Mouse (Mus musculus) liver, adult 2 months (tissue): ENCODE results near the gene Kif2a. TPM values are rescaled to one million over a fixed set of nuclear protein-coding genes. Genes with fewer than 3 reads are reported as not detected.
"Not testable (repeated sequence)": the region's sequence is repeated elsewhere in the genome, so short reads cannot be mapped to it uniquely, and the experiment has no call there.

ENCODE experiments used
- DNase-seq: peaks from one replicate; pipeline ENCODE4 v3.0.0-alpha.2; 2011; ENCODE audit warnings: low read depth, low spot score; ENCODE audit errors: extremely low read depth
- H3K27ac ChIP-seq: fragments of 200-500 bp; replicated peaks from 2 replicates; pipeline ENCODE4 v1.5.1; 2012; ENCODE audit warnings: low read depth, mild to moderate bottlenecking, control low read depth, inconsistent platforms, low read length; ENCODE audit not compliant: insufficient read depth
- H3K27me3 ChIP-seq: fragments of 200-500 bp; 2 replicates; pipeline ENCODE4 v1.6.1; 2012; ENCODE audit warnings: mild to moderate bottlenecking, moderate library complexity, low read length, inconsistent platforms; ENCODE audit not compliant: control insufficient read depth, insufficient read depth
- H3K36me3 ChIP-seq: fragments of 200-500 bp; 2 replicates; pipeline ENCODE4 v1.6.1; 2012; ENCODE audit warnings: low read length, inconsistent platforms; ENCODE audit not compliant: control insufficient read depth, insufficient read depth
- H3K4me1 ChIP-seq: fragments of 200-500 bp; 2 replicates; pipeline ENCODE4 v1.6.1; 2011; ENCODE audit warnings: low read length; ENCODE audit not compliant: control insufficient read depth, insufficient read depth
- H3K4me3 ChIP-seq: fragments of 200-500 bp; 2 replicates; pipeline ENCODE4 v1.5.1; 2011; ENCODE audit warnings: low read depth, mild to moderate bottlenecking, control low read depth, low read length, moderate library complexity; ENCODE audit not compliant: insufficient read depth
- H3K79me2 ChIP-seq: fragments of 200-500 bp; 2 replicates; pipeline ENCODE4 v1.6.1; 2012; ENCODE audit warnings: inconsistent platforms, mild to moderate bottlenecking, low read length, moderate library complexity; ENCODE audit not compliant: control insufficient read depth, insufficient read depth
- H3K9ac ChIP-seq: fragments of 200-500 bp; 2 replicates; pipeline ENCODE4 v1.6.1; 2012; ENCODE audit warnings: low read depth, mild to moderate bottlenecking, control low read depth, inconsistent platforms, low read length
- CTCF ChIP-seq: fragments of 200-500 bp; IDR thresholded peaks from 2 replicates; pipeline ENCODE4 v1.5.1; 2011; ENCODE audit warnings: low read depth, low read length, control low read depth
- POLR2A ChIP-seq: fragments of 200-500 bp; IDR thresholded peaks from 2 replicates; pipeline ENCODE4 v1.6.1; 2011; ENCODE audit warnings: low read length, control low read depth; ENCODE audit not compliant: insufficient read depth; ENCODE audit errors: extremely low read depth
- WGBS: fragments of 180-500 bp; shearing (Covaris S2); methylation state at CpG from one replicate; pipeline ENCODE4 v1.1.7; 2018; 5-methylcytosine and 5-hydroxymethylcytosine counted together
- polyA plus RNA-seq: library from polyadenylated mRNA; depleted of rRNA; stranded (reverse); fragments of >200 nt; gene quantifications from 2 replicates; pipeline ENCODE4 v1.2.3, GENCODE M21; 2012
- total RNA-seq: library from RNA; depleted of rRNA; stranded (reverse); fragments of >200 nt; gene quantifications from 2 replicates; pipeline ENCODE4 v1.2.3, GENCODE M21; 2014

Gene Kif2a
- total and polyA plus RNA-seq, 2 experiments = 0.42 to 5.3 TPM

DNA sequence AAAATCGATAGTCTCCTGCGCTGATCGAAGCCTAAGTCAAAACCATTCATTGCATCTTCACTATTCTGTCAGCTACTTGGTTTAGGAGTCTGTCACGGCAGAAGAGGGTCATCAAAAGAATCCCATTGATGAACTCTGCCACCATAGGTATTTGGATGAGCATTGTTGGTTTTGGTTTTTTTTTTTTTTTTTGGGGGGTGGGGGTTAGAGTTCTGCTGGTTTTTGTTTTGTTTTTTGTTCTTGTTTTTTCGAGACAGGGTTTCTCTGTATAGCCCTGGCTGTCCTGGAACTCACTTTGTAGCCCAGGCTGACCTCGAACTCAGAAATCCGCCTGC lies 84.8 kb downstream of the Kif2a start:
- TF ChIP-seq CTCF = no peak
- TF ChIP-seq POLR2A = no peak
- H3K36me3 ChIP-seq = no peaks in the 10 kb centered on the region
- H3K9ac ChIP-seq = no peak overlapping the region
- H3K79me2 ChIP-seq = peaks cover 10% of the 10 kb centered on the region; the same call in 1 of the 2 replicates
- H3K27me3 ChIP-seq = no peaks in the 10 kb centered on the region
- H3K4me1 ChIP-seq = no peaks in the 10 kb centered on the region
- peak overlapping the region; percentile 77 for H3K4me3 ChIP-seq
- DNase-seq = no peak
- H3K27ac ChIP-seq = no peak overlapping the region
- WGBS = 26% methylated on average over 7 of the region's 7 CpGs

DNA sequence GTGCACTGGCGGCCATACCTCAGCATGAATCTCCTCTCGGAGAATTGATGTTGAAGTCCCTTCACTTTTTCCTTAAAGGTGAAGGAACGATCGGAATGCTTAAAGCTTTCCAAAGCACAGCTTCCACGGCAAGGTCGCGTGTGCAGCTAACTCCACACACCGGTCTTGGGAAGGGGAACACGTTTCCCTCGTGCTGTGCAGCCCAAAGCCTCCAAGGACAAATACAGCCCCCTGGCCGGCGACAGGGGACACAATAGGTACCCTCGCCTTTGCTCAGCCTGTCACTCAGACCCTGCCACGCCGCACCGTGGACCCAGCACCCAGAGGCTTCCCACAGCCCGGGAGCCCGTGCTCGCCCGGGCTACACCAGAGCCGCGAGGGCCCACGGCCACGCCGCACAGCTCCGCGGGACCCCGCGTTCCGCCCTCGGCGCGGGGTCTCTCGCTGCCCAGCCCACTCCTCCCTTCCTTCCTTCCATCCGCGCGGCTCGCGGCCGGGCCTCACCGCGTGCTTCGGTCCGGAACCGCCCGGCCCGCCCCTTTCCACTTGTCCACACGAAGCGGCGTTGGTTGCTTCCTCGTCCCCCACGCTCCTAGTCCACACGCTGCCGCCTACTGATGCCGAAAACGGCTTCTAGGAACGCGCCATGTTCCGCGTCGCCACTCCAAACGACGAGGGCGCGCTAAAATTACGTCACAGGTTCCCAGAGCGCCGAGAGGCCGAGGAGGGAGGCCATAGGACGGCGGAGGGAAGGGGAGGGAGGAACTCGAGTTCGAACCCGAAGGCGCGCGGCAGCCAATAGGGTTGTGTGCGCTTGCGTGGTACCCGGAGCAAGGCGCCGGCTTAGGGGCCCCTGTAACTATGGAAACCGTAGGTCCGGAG lies 85.4 kb downstream of the Kif2a start, which contains the start of gene Ipo11:
Gene Ipo11, minus strand, starts transcription at position 703 of the 882 bp plus-strand sequence.
- 0 out of 2 replicates have a peak, but pooled peaks have one; percentile 8 for TF ChIP-seq POLR2A
- no peak for TF ChIP-seq CTCF
- H3K79me2 ChIP-seq = peaks cover 10% of the 10 kb centered on the region; the same call in 1 of the 2 replicates
- under 1% methylated on average over 83 of the region's 84 CpGs for WGBS
- peak within 1 kb of the TSS; percentile 77 for H3K4me3 ChIP-seq
- H3K27ac ChIP-seq = no peak within 1 kb of the TSS
- no peaks in the 10 kb centered on the region for H3K36me3 ChIP-seq
- peak within 1 kb of the TSS; percentile 73 for H3K9ac ChIP-seq
- peak; percentile 84 for DNase-seq
- no peaks in the 10 kb centered on the region for H3K4me1 ChIP-seq
- H3K27me3 ChIP-seq = no peaks in the 10 kb centered on the region

DNA sequence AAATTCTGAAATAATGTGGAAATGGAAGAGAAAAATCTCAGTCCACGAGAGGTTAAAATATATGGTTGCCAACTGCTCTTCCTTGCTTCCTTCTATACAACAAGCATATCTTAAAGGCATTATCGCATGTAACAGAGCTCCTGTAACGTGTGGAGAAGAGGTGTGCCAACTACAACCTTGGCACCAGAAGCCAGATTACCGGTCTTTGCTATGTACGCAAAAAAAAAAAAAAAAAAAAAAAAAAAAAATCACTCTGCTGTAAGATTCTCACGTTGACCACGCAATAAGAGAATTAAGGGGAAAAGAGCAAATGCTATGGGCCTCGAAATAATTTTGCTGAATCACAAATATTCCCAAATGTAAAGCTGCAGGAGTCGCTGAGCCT lies 86.1 kb downstream of the Kif2a start:
- TF ChIP-seq CTCF (no peak), POLR2A (no peak)
- H3K9ac ChIP-seq = peak overlapping the region; percentile 73; the same call in 1 of the 2 replicates
- H3K27me3 ChIP-seq = no peaks in the 10 kb centered on the region
- 3% methylated on average over 9 of the region's 9 CpGs for WGBS
- H3K27ac ChIP-seq = no peak overlapping the region
- H3K36me3 ChIP-seq = no peaks in the 10 kb centered on the region
- DNase-seq = no peak
- peaks cover 10% of the 10 kb centered on the region; the same call in 1 of the 2 replicates for H3K79me2 ChIP-seq
- H3K4me3 ChIP-seq = peak overlapping the region; percentile 77
- no peaks in the 10 kb centered on the region for H3K4me1 ChIP-seq

DNA sequence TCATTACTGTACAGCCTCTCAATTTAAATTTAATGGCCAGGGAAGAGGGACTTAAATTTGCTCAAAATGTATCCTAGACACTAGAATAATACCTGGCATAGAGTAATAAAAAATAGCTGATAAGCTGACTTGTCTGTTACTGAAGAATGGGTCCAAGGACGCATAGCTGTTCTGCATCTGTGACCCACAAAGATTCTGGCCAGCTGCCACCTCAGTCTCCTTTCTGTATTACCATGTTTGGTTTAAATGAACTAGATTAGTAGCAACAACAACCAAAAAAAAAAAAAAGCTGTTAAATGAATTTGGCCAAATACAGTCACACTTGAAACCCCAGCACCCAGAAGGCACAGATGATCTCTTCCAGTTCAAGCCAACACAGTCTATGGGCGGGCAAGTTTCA lies 92.7 kb downstream of the Kif2a start:
- TF ChIP-seq POLR2A = no peak
- TF ChIP-seq CTCF = no peak
- Histone ChIP-seq H3K4me1 (no peaks in the 10 kb centered on the region), H3K9ac (no peak overlapping the region), H3K36me3 (peaks cover 4% of the 10 kb centered on the region; the same call in 1 of the 2 replicates), H3K27me3 (no peaks in the 10 kb centered on the region), H3K79me2 (no peaks in the 10 kb centered on the region; the same call in 1 of the 2 replicates), H3K4me3 (no peak overlapping the region), H3K27ac (no peak overlapping the region)
- WGBS = 66% methylated on average over 2 of the region's 2 CpGs
- no peak for DNase-seq

DNA sequence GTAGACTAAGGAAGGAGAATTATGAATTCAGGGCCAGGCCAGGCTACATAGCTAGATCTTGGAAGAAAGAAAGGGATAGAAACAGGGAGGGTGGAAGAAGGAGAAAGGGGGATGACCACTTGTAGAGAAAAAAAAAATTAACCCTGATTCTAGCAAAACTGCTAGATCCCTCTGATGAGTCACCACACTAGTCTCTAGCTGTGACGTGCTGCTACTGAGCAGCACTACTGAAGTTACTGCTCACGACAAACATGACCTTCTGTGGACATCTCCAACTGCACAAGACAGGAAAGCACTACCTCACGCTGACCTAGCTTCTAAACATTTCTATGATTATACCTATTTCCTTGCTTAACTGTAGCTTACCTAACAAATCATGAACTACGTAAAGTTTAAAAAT lies 93.6 kb downstream of the Kif2a start:
- H3K27ac ChIP-seq = no peak overlapping the region
- H3K27me3 ChIP-seq = no peaks in the 10 kb centered on the region
- H3K79me2 ChIP-seq = no peaks in the 10 kb centered on the region; the same call in 1 of the 2 replicates
- H3K4me3 ChIP-seq = no peak overlapping the region
- TF ChIP-seq CTCF (no peak), POLR2A (no peak)
- WGBS = 81% methylated on average over 4 of the region's 4 CpGs
- H3K4me1 ChIP-seq = no peaks in the 10 kb centered on the region
- H3K9ac ChIP-seq = no peak overlapping the region
- DNase-seq = no peak
- H3K36me3 ChIP-seq = peaks cover 6% of the 10 kb centered on the region; the same call in 1 of the 2 replicates

DNA sequence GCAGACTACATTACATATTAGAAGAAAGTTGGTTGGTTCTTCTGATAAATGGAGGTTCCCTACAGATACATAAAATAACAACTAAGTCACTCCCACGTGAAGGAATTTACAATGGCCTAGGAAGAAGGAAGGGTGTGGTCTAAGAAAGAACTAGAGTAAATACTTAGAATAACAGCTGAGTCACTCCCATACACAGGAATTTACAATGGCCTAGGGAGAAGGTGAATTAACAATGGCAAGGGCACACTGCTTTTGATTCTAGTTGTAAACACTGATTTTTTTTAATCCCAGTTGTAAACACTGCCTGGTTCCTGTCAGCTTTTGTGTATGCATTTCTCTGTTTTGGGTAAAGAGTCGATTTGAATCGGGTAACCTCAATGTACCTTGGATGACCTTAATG lies 96.0 kb downstream of the Kif2a start:
- not testable (repeated sequence) for H3K4me3 ChIP-seq, H3K79me2 ChIP-seq, H3K9ac ChIP-seq, DNase-seq, H3K27ac ChIP-seq, H3K4me1 ChIP-seq, H3K27me3 ChIP-seq
- 88% methylated on average over 3 of the region's 3 CpGs for WGBS
- peaks cover 10% of the 10 kb centered on the region; the same call in 1 of the 2 replicates for H3K36me3 ChIP-seq
